Mouse (Mus musculus): Measurements from ENCODE around the gene Trmt112. TPM values are rescaled to one million over a fixed set of nuclear protein-coding genes. Genes with fewer than 3 reads are reported as not detected.

The Trmt112 gene
- total RNA-seq, 2 experiments from 2014 or later, result 146 to 188 TPM

GRCm38 (mm10) chr19:6907811-6908540 lies 1.5 kb upstream of the Trmt112 start:
- ATAC-seq (ENCODE audit: poor library complexity, severe bottlenecking), result peak; percentile 33

DNA sequence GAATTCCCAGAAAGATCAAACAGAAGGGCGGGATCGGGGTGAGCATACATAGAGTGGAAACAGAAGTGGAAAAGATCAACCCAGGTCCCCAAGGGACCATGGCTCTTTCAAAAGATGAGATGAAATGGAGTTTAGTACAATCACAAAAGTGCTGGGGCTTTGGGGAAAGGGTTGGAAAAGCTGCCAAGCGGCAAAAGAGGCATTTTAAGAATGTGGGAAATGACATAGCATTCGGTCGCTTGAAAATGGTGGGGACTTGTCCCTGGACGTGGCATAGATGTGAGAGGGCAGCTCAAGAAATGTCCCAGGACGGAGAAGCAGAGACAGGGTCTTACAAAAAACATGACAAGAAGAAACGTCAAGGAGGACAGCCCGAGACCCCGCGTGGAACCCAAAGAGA lies 477 bp upstream of the Trmt112 start:
- no peak for ATAC-seq (ENCODE audit: poor library complexity, severe bottlenecking)

DNA sequence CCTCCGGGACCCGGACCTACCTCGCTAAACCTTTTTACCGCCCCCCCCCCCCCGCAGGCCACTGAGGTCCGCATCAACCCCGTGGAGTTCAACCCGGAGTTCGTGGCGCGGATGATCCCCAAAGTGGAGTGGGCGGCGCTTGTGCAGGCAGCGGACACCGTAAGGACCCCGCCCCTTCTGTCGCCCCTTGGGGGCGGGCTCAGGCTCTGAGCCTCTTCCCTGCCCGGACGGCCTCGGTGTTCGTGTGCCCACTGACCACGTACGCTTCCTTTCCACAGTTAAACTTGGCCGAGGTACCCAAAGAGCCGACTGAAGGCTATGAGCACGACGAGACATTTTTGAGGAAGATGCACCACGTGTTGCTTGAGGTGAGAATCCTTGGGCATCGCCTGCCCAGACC lies 808 bp downstream of the Trmt112 start:
- ATAC-seq (ENCODE audit: poor library complexity, severe bottlenecking), result peak; percentile 22

- ATAC-seq (ENCODE audit: poor library complexity, severe bottlenecking), result no peak
Observed at GRCm38 (mm10) chr19:6911101-6912074, 1.9 kb downstream of the Trmt112 start.

DNA sequence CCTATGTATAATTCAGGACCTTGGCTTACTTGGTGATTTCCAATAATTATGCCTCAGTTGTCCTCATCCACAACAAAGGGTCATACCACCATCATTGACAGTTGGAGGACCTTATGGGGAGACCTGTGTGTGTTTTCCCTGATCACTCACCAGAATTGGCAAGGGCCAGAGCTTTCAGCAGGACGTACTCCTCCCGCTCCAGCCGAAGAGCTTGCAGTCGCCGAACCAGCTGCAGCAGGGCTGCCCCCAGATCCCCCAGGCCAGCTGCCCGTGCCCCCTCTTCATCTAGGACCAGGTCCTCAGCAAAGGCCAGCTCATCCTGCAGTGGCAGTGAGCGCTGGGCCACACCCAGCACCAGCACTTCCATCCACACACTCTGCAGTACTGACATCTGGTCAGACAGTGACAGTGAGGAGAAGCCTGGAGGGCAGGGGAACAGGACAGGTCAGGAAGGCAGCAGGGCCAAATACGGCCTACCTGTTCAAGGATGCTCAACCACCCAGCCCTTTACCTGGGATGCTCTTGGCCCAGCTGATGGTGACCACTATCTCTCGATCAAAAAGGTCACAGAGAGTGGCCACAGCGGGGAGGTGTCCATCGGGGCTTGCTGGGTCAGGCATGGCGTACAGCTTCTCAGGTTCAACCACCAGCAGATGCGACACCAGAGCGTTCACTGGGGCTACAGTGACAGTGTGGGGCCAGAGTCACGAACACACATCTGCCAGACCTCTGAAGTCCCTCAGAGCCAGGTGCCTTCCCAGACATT lies 2.9 kb downstream of the Trmt112 start:
- no peak for ATAC-seq (ENCODE audit: poor library complexity, severe bottlenecking)

DNA sequence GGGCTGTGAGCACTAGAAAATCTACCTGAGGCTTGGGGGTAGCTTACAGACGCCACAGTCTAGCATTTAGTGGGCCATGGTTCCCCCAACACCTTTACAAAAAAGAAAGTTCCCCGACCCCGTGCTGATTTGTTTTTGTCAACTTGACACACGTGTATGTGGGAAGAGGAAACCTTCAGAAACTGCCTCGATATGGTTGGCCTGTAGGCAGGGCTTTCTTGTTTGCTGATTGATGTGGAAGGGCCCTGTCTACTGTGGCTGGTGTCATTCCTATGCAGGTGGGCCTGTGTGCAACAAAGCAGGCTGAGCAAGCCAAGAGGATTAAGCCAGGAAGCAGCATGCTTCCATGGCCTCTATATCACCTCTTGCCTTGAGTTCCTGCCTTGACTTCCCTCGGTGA lies 3.5 kb downstream of the Trmt112 start:
- ATAC-seq (ENCODE audit: poor library complexity, severe bottlenecking), result no peak

GRCm38 (mm10) chr19:6913991-6914390 lies 4.5 kb downstream of the Trmt112 start:
- no peak for ATAC-seq (ENCODE audit: poor library complexity, severe bottlenecking)

- no peak for ATAC-seq (ENCODE audit: poor library complexity, severe bottlenecking)
Observed at GRCm38 (mm10) chr19:6914540-6914939, 5.0 kb downstream of the Trmt112 start.

- ATAC-seq (ENCODE audit: poor library complexity, severe bottlenecking), result no peak
Observed at GRCm38 (mm10) chr19:6915276-6915675, 5.8 kb downstream of the Trmt112 start.

DNA sequence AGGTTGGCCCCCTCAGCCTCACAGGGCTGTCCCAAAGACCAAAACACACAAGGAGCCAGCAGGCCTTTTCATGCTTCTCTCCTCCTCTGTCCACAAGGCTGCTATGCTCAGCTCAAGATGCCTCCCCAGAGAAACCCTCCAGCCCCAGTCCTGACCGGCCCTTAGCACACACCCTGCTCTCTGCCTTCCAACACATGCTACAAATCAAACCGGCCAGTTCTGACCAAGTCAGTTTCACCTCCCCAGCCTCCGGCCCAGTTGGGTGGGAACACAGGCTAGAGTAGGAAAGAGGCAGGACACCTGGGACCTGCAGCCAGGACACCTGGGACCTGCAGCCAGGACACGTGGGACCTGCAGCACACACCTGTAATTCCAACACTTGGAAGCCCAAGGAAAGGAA lies 7.0 kb downstream of the Trmt112 start:
- ATAC-seq (ENCODE audit: poor library complexity, severe bottlenecking), result no peak

- ATAC-seq (ENCODE audit: poor library complexity, severe bottlenecking), result no peak
Observed at GRCm38 (mm10) chr19:6918321-6918720, 8.8 kb downstream of the Trmt112 start.

GRCm38 (mm10) chr19:6919431-6919830 lies 9.9 kb downstream of the Trmt112 start:
- ATAC-seq (ENCODE audit: poor library complexity, severe bottlenecking), result no peak

DNA sequence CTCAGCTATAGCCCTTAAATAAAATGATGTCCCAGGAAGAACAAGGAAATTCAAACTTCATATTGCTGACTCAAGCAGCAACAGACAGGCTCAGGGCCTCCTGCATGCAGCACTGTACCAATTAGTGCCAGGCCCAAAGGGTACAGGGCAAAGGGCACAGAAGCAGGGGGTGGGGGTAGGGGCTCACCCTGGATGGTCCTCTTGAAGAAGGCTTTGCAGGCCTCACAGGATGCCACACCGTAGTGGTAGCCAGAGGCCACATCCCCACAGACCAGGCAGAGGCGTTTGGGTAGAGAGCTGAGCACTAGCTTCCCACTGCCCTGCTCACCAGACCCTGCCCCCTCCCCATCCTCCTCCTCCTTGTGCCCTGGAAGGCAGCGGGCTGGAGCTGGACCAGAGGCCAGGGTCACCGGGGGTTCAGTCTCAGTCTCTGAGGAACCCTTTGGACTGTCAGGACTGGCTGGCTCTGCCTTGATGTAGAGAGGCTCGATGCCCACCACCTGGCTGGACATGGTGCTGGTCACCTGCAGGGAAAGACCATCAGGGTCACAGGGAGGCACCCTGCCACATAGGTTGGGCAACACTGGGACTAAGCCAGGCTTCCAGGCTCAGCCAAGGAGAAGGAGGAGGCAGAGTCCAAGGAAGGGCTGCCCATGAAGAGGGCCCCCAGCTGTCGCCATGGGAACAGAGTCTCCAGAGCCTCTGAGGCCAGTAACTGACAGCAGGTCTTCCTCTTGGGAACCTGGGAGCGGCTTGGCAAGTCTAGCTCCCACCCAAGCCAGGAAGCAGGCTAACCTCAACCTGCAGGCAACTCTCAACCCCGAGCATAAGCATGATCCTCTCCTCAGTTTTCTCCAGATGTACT lies 10.6 kb downstream of the Trmt112 start:
- no peak for ATAC-seq (ENCODE audit: poor library complexity, severe bottlenecking)

DNA sequence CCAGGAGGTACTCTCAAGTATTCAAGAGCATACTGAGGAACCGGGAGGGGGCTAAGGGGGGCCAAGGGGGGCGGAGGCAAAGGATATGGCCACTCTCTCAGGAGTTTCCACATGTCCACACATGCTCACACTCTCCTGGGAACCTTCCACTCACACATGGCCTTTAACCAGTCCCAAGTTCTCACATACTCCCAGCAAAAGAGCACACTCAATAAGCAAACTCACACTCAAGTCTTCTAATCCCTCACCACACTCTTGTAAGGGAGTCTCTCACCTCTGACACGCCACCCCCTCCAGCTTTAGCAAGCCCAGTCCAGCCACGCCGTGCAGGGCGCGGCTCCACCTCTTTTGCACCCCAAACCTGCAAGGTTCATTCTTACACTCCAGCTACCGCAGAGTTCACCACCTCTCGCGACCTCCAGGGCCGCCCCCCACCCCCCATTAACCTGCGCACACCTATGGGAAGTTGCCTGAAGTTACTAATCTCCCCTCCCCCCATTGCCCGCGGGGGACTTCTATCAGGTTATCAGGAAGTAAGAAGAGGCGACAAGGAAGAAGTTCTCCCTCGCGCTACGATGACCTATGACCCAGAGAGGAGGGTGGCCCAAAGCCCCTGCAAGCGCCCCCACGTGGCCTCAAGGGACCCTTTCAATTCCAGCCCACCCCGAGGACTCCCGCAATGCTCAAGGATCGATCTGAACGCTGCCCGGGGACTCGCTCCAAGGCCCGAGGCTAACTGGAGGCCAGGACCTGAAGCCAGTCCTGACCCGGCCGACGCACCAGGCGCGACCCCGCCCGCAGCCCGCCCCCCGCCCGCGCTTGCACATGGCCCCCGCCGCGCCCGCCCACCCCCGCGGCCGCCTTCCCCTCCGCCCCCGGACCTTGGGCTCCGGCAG lies 11.5 kb downstream of the Trmt112 start:
- no peak for ATAC-seq (ENCODE audit: poor library complexity, severe bottlenecking)

DNA sequence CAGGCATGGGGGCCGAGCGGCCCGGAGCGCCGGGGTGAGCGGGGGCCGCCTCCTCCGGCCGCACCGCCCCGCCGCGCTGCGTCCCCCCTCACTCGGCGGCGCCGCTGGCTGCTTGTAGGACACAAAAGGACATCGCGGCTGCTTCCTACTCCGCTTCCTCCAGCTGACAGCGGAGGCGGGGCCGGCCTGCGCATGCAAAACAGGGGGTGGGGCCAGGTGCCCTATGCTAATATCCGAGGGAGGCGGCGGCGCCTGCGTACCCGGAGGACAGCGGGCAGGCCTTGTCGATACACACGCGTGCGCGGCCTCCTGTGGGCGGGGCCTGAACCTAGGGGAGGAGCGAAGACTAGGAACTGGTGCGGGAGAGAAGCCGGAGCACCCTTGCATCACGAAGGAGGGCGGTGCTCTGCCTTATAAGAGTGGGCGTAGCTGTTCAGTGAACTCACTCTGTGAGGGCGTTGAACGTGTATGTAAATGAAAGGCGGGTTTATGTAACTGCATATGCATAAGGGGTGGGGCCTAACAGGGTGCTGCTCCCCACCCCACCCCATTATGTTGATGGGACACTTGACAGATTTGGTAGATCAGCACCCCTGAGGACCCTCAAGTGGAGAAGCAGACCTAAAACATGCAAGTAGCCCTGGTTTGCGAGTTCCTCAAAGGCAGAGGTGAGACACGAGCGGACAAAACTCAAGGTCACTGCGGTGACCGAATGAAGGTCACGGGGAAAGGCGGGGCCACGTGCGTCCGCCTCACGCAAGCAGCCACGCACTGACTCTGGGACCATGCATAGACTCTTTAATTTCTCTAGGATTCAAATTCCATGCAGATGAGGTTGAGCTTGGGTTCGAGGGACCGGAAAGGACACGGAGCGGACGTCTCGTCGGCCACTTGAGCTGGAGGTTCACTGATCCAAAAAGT lies 12.4 kb downstream of the Trmt112 start, which contains the start of gene Esrra:
Esrra (minus strand) TSS at position 167 of the 921 bp plus-strand sequence.
- ATAC-seq (ENCODE audit: poor library complexity, severe bottlenecking), result peak; percentile 91

- no peak for ATAC-seq (ENCODE audit: poor library complexity, severe bottlenecking)
Observed at GRCm38 (mm10) chr19:6922901-6923735, 13.6 kb downstream of the Trmt112 start.

Data from megakaryocyte, adult 5-6 weeks (primary cell).